Mouse (Mus musculus): Measurements from ENCODE around the gene Folr1. TPM values are rescaled to one million over a fixed set of nuclear protein-coding genes. Genes with fewer than 3 reads are reported as not detected.

The Folr1 gene
- polyA plus RNA-seq, 1 experiment from 2014 or later = 0.92 TPM

DNA sequence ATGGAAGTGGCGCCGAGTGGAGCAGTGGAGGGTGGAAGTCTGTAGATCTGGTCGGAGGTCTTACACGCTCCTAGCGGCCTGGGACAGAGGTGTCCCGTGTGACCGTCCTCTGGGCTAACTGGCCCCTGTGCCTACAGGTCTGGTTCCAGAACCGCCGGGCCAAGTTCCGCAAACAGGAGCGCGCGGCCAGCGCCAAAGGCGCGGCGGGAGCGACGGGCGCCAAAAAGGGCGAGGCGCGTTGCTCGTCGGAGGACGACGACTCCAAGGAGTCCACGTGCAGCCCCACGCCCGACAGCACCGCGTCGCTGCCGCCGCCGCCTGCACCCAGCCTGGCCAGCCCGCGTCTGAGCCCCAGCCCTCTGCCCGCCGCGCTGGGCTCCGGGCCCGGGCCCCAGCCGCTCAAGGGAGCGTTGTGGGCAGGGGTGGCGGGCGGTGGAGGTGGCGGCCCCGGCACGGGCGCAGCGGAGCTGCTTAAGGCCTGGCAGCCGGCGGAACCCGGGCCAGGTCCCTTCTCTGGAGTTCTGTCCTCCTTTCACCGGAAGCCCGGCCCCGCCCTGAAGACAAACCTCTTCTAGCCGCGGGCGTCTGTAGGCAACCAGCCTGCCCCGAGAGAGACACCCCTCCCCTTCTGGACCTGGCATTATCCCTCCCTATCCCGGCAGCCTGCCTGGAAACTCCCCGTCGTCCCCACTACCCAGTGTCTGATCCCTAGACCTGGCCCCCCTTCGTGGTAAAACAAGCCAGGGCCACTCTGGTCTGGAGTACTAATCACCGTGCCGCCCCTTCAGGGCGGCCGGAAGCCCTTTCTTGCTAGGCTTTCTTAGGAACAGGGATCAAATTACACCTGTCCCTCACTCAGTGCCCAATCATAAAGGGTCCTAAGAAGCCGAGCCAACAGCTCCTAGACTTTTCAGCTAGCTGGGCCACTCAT lies 48.8 kb downstream of the Folr1 start:
- H3K27me3 ChIP-seq (ENCODE audit: insufficient read depth, low read length) = peaks cover 66% of the 10 kb centered on the region
- H3K4me1 ChIP-seq (ENCODE audit: insufficient read depth) = peaks cover 13% of the 10 kb centered on the region
- peak overlapping the region; percentile 40 for H3K4me3 ChIP-seq (ENCODE audit: low read depth, low read length)
- no peak overlapping the region for H3K27ac ChIP-seq (ENCODE audit: low read depth)
- ATAC-seq = peak; percentile 49
- TF ChIP-seq EP300 (IDR thresholded peaks at IDR 0.05; ENCODE audit: low read depth) (no peak), CTCF (IDR thresholded peaks at IDR 0.05; ENCODE audit: low read depth) (no peak)
- H3K36me3 ChIP-seq (replicated peaks; ENCODE audit: insufficient read depth, low read length) = peaks cover 6% of the 10 kb centered on the region; the same call in 1 of the 2 replicates
- peak overlapping the region; percentile 26; the same call in 1 of the 2 replicates for H3K9ac ChIP-seq (replicated peaks)
- H3K4me2 ChIP-seq (ENCODE audit: low read depth, low read length) = peak overlapping the region; percentile 72
- H3K9me3 ChIP-seq (ENCODE audit: low read length) = no peaks in the 10 kb centered on the region
- WGBS (ENCODE audit: insufficient replicate concordance) = 2% methylated on average over 68 of the region's 71 CpGs
- DNase-seq = peak; percentile 29

DNA sequence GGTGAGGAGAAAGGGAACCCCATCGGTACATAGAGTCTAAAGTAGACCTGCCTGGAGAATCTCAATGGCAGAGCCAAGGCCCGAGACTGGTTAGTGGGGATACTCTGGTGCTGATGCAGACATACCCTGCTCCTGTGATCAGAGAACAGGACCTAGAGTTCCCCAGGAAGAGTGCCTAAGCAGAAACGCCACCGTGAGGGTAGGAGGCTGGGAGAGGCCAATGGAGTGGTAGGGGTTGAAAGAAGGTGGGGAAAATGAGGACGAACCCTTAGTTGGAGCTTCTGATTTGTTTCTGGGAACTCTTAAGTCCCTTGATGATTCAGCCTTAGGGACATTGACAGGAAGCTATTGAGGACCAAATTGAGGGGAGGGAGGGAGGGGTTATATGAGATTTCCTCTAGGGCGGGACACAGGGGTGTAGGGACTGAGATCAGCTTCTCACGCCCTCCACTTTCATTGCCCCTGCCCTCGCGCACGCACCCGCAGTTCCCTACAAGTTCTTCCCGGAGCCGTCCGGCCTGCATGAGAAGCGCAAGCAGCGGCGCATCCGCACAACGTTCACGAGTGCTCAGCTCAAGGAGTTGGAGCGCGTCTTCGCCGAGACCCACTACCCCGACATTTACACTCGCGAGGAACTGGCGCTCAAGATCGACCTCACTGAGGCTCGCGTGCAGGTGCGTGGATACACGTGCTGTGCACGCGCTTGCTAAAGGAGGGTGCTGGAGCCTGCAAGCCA lies 50.1 kb downstream of the Folr1 start:
- peaks cover 74% of the 10 kb centered on the region for H3K27me3 ChIP-seq (ENCODE audit: insufficient read depth, low read length)
- H3K36me3 ChIP-seq (replicated peaks; ENCODE audit: insufficient read depth, low read length) = 0 out of 2 replicates have a peak, but pooled peaks cover 3% of the 10 kb centered on the region
- H3K4me2 ChIP-seq (ENCODE audit: low read depth, low read length) = peak overlapping the region; percentile 45; the same call in 1 of the 2 replicates
- DNase-seq (no peak), ATAC-seq (no peak)
- H3K9me3 ChIP-seq (ENCODE audit: low read length) = no peaks in the 10 kb centered on the region
- no peak overlapping the region for H3K27ac ChIP-seq (ENCODE audit: low read depth)
- H3K4me1 ChIP-seq (ENCODE audit: insufficient read depth) = peaks cover 13% of the 10 kb centered on the region
- TF ChIP-seq CTCF (IDR thresholded peaks at IDR 0.05; ENCODE audit: low read depth) (no peak), EP300 (IDR thresholded peaks at IDR 0.05; ENCODE audit: low read depth) (no peak)
- WGBS (ENCODE audit: insufficient replicate concordance) = 3% methylated on average over 35 of the region's 35 CpGs
- no peak overlapping the region for H3K9ac ChIP-seq (replicated peaks)
- no peak overlapping the region for H3K4me3 ChIP-seq (ENCODE audit: low read depth, low read length)

DNA sequence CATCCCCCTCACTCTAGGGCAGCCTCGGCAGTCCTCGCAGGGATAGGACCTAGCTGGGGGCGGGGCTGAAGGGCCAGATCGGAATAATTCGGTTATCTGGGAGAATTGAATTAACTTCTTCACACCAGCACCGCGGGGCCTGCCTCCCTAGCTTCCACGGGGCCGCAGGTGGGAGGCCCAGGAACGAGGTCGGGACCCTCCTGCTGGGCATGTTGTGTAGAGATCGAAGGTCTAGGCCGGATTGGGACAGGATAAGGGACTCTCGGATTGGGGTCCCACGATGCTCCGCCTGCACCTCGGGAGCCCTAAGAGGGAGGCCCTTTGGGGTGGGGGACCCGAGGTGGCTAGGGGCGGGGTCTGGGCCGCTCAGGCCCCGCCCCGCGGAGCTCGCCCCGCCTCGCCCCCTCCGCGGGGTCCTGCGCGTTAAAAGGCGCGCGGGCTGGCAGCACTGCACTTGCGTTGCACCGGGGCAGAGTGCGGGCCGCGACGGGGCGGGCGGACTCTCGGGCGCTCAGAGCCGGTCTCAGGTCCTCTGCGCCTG lies 52.7 kb downstream of the Folr1 start, which contains the start of gene Phox2a:
Phox2a (plus strand) TSS at position 453 of the 541 bp plus-strand sequence.
- no peak within 1 kb of the TSS for H3K9ac ChIP-seq (replicated peaks)
- peak within 1 kb of the TSS; percentile 29 for H3K4me2 ChIP-seq (ENCODE audit: low read depth, low read length)
- peak within 1 kb of the TSS; percentile 22; the same call in 1 of the 2 replicates for H3K4me3 ChIP-seq (ENCODE audit: low read depth, low read length)
- no peak for TF ChIP-seq CTCF (IDR thresholded peaks at IDR 0.05; ENCODE audit: low read depth)
- no peak for TF ChIP-seq EP300 (IDR thresholded peaks at IDR 0.05; ENCODE audit: low read depth)
- ATAC-seq = no peak
- H3K9me3 ChIP-seq (ENCODE audit: low read length) = 0 out of 2 replicates have a peak, but pooled peaks cover 2% of the 10 kb centered on the region
- WGBS (ENCODE audit: insufficient replicate concordance) = 1% methylated on average over 28 of the region's 45 CpGs
- no peaks in the 10 kb centered on the region for H3K36me3 ChIP-seq (replicated peaks; ENCODE audit: insufficient read depth, low read length)
- H3K4me1 ChIP-seq (ENCODE audit: insufficient read depth) = peaks cover 13% of the 10 kb centered on the region
- H3K27ac ChIP-seq (ENCODE audit: low read depth) = no peak within 1 kb of the TSS
- DNase-seq = no peak
- H3K27me3 ChIP-seq (ENCODE audit: insufficient read depth, low read length) = peaks cover 69% of the 10 kb centered on the region

Small RNAs within 50 kb of the gene (microRNA-seq; reads per million reads assigned to microRNA genes)
- gene Gm22655 = not detected

Other genes starting within 250 kb of the Folr1 start
- gene Clpb, start 207.2 kb downstream of the Folr1 start, polyA plus RNA-seq (2015; fragmentation: Nextera tagmentation; extraction: Ambion mirVana) = 15.1 and 16.3 TPM in 2 replicates
- gene Phox2a, start 52.5 kb downstream of the Folr1 start, polyA plus RNA-seq (2015; fragmentation: Nextera tagmentation; extraction: Ambion mirVana) = not detected in 2 replicates
- gene Inppl1, start 32.6 kb downstream of the Folr1 start, polyA plus RNA-seq (2015; fragmentation: Nextera tagmentation; extraction: Ambion mirVana) = 5.0 TPM in 2 replicates
- 8.2 and 9.0 TPM in 2 replicates for gene Folr2, start 13.6 kb downstream of the Folr1 start, polyA plus RNA-seq (2015; fragmentation: Nextera tagmentation; extraction: Ambion mirVana)
- gene Anapc15, start 7.1 kb downstream of the Folr1 start, polyA plus RNA-seq (2015; fragmentation: Nextera tagmentation; extraction: Ambion mirVana) = 23.8 and 28.5 TPM in 2 replicates
- 61.5 and 62.2 TPM in 2 replicates for gene Lamtor1, start 35.1 kb upstream of the Folr1 start, polyA plus RNA-seq (2015; fragmentation: Nextera tagmentation; extraction: Ambion mirVana)
- 0.09 and 0.12 TPM in 2 replicates for gene Tomt, start 35.6 kb upstream of the Folr1 start, polyA plus RNA-seq (2015; fragmentation: Nextera tagmentation; extraction: Ambion mirVana)
- gene Lrrc51, start 63.1 kb upstream of the Folr1 start, polyA plus RNA-seq (2015; fragmentation: Nextera tagmentation; extraction: Ambion mirVana) = 2.5 and 3.1 TPM in 2 replicates
- gene Numa1, start 63.3 kb upstream of the Folr1 start, polyA plus RNA-seq (2015; fragmentation: Nextera tagmentation; extraction: Ambion mirVana) = 14.1 and 17.2 TPM in 2 replicates
- 37.7 and 40.6 TPM in 2 replicates for gene Il18bp, start 147.9 kb upstream of the Folr1 start, polyA plus RNA-seq (2015; fragmentation: Nextera tagmentation; extraction: Ambion mirVana)
- 8.1 and 10.0 TPM in 2 replicates for gene Rnf121, start 194.7 kb upstream of the Folr1 start, polyA plus RNA-seq (2015; fragmentation: Nextera tagmentation; extraction: Ambion mirVana)
- gene Xndc1, start 194.7 kb upstream of the Folr1 start, polyA plus RNA-seq (2015; fragmentation: Nextera tagmentation; extraction: Ambion mirVana) = 4.5 and 5.8 TPM in 2 replicates
- 0.15 and 0.20 TPM in 2 replicates for gene Xntrpc, start 194.9 kb upstream of the Folr1 start, polyA plus RNA-seq (2015; fragmentation: Nextera tagmentation; extraction: Ambion mirVana)
- not detected in 2 replicates for gene Trpc2, start 212.3 kb upstream of the Folr1 start, polyA plus RNA-seq (2015; fragmentation: Nextera tagmentation; extraction: Ambion mirVana)
- 0.22 and 4.0 TPM in 2 replicates for gene Art1, start 231.0 kb upstream of the Folr1 start, polyA plus RNA-seq (2015; fragmentation: Nextera tagmentation; extraction: Ambion mirVana)
- 0.13 and 0.30 TPM in 2 replicates for gene Art5, start 238.7 kb upstream of the Folr1 start, polyA plus RNA-seq (2015; fragmentation: Nextera tagmentation; extraction: Ambion mirVana)
- gene Chrna10, start 246.0 kb upstream of the Folr1 start, polyA plus RNA-seq (2015; fragmentation: Nextera tagmentation; extraction: Ambion mirVana) = not detected in 2 replicates

Measured in liver, postnatal 0 days (tissue).